Mouse (Mus musculus) adrenal gland, postnatal 25 days (tissue): ENCODE results near the gene Spata46. TPM values are rescaled to one million over a fixed set of nuclear protein-coding genes. Genes with fewer than 3 reads are reported as not detected.

Source experiments
- DNase-seq: peaks from one replicate; pipeline ENCODE4 v3.0.0; 2021; ENCODE audit warnings: mixed read lengths
- total RNA-seq: library from RNA; stranded (reverse); gene quantifications from 2 replicates; pipeline ENCODE4 v1.2.3, GENCODE M21; 2021

Spata46 gene
- total RNA-seq, 1 experiment from 2014 or later = not detected

DNA sequence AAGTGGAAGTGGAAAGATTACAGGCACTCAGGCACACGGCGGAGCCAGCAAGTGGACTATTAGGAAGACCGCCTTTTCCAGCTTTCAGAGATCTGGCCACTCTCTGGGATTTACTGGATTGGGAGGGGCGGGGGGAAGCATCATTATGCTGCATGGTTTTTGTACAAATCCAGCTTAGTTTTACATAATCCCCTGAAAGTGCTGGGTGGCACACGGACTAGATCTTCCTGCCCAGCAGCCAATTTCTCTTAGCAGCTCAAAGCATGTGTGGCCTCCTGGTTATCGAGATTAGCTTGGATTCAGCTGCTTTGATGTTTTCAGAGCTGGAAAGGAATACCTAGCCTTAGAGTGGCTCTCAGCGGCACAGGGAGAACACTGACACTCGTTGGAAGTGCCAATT, 34.5 kb downstream of the Spata46 start:
- no peak for DNase-seq

GRCm38 (mm10) chr1:170343906-170344305, 35.3 kb downstream of the Spata46 start:
- no peak for DNase-seq

- DNase-seq = no peak
Measured at GRCm38 (mm10) chr1:170346266-170346665, 37.7 kb downstream of the Spata46 start.

DNA sequence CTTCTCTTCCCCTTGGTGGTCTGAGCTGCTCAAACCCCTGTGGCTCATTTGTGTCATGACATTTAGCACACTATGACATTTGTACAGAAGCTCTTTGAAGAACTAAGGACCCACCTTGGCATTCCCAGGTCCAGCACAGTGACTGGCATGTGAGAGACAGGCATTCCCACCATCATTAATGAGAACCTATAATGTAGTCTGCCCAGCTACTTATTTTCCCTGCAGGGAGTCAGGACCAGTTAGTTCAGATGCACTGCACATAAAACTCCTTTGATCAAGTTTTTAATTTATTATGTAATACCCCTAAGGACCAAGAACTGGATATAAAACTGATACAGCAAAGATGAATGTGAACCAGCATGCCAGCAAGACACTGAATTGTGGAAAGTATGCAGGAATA, 42.5 kb downstream of the Spata46 start:
- no peak for DNase-seq

GRCm38 (mm10) chr1:170353335-170353734, 44.7 kb downstream of the Spata46 start:
- no peak for DNase-seq

DNA sequence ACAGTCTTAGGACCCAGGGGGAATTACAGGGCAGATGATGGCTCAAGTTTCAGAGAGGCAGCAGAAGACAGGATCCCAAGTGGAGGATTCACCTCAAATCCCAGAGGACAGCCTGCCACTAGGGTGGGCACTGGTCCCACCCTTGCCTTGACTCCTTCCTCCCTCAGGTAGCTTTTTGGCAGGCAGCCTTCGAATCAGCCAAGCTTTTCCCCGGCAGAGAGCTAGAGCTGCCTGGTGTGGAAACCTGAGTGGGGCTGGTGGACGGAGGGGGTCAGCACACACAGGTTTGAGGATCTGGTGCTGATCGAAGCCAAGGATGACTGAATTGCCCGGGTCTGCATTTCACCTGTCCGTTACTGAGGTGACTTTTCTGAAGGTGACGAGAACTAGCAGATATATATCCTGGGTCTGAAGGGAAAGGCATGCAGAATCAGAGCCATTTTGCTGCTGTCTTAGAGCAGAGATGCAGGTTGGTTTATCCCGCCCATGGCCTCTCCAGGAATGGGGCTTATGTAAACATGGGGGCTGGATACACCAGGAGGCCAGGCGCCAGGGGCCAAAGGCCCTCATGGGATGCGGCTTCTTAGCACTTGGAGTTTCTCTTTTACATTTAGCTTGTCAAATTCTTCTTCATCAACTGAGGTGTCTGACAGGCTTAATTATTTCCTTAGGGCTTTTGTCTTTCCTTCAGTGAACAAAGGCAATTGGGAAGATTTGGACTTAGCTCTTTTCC, 51.7 kb downstream of the Spata46 start:
- no peak for DNase-seq

Other genes with a start within 250 kb of the Spata46 start
- 11.0 and 13.2 TPM in 2 replicates for gene Ddr2, start 198.0 kb upstream of the Spata46 start, total RNA-seq
- 45.6 and 47.1 TPM in 2 replicates for gene Uap1, start 133.8 kb upstream of the Spata46 start, total RNA-seq
- 65.0 and 68.4 TPM in 2 replicates for gene Uhmk1, start 93.4 kb upstream of the Spata46 start, total RNA-seq
- not detected in 2 replicates for gene Sh2d1b2, start 76.1 kb upstream of the Spata46 start, total RNA-seq
- gene Sh2d1b1, start 31.5 kb upstream of the Spata46 start, total RNA-seq = 0.39 TPM in 1 of 2 replicates, not detected in the other
- gene Gm7694, start 2.5 kb upstream of the Spata46 start, total RNA-seq = 6.9 and 11.7 TPM in 2 replicates